Mouse (Mus musculus): ENCODE measurements around the gene Nmrk2. TPM values are rescaled to one million over a fixed set of nuclear protein-coding genes. Genes with fewer than 3 reads are reported as not detected.
A peak's percentile ranks its signal among the peaks of the same experiment; 100 is the strongest.

The Nmrk2 gene
- polyA plus RNA-seq, 1 experiment = not detected

GRCm38 (mm10) chr10:81167200-81168086 lies 34.4 kb downstream of the Nmrk2 start, which contains the start of gene Pias4:
Gene Pias4 (minus strand): TSS chr10:81167923.
- Histone ChIP-seq H3K27me3 (ENCODE audit: control insufficient read depth) (no peaks in the 10 kb centered on the region), H3K4me1 (ENCODE audit: control insufficient read depth) (peaks cover 59% of the 10 kb centered on the region), H3K4me3 (replicated peaks) (peak within 1 kb of the TSS; percentile 93), H3K9me3 (ENCODE audit: control insufficient read depth, low read length) (no peaks in the 10 kb centered on the region), H3K36me3 (ENCODE audit: control insufficient read depth) (peaks cover 33% of the 10 kb centered on the region)
- TF ChIP-seq GATA1 (IDR thresholded peaks at IDR 0.05; ENCODE audit: low read length) = no peak
- TF ChIP-seq TAL1 (IDR thresholded peaks at IDR 0.05; ENCODE audit: low read length) = no peak

GRCm38 (mm10) chr10:81165118-81165517 lies 36.7 kb downstream of the Nmrk2 start:
- Histone ChIP-seq H3K27me3 (ENCODE audit: control insufficient read depth) (no peaks in the 10 kb centered on the region), H3K9me3 (ENCODE audit: control insufficient read depth, low read length) (no peaks in the 10 kb centered on the region), H3K36me3 (ENCODE audit: control insufficient read depth) (peaks cover 56% of the 10 kb centered on the region), H3K4me1 (ENCODE audit: control insufficient read depth) (peaks cover 78% of the 10 kb centered on the region), H3K4me3 (replicated peaks) (no peak overlapping the region)
- TF ChIP-seq TAL1 (IDR thresholded peaks at IDR 0.05; ENCODE audit: low read length) = no peak
- TF ChIP-seq GATA1 (IDR thresholded peaks at IDR 0.05; ENCODE audit: low read length) = no peak

- H3K36me3 ChIP-seq (ENCODE audit: control insufficient read depth) = peaks cover 82% of the 10 kb centered on the region
- H3K9me3 ChIP-seq (ENCODE audit: control insufficient read depth, low read length) = no peaks in the 10 kb centered on the region
- peaks cover 75% of the 10 kb centered on the region for H3K4me1 ChIP-seq (ENCODE audit: control insufficient read depth)
- TF ChIP-seq TAL1 (IDR thresholded peaks at IDR 0.05; ENCODE audit: low read length) = no peak
- TF ChIP-seq GATA1 (IDR thresholded peaks at IDR 0.05; ENCODE audit: low read length) = no peak
- no peaks in the 10 kb centered on the region for H3K27me3 ChIP-seq (ENCODE audit: control insufficient read depth)
- no peak overlapping the region for H3K4me3 ChIP-seq (replicated peaks)
Measured at GRCm38 (mm10) chr10:81162318-81162652, 39.6 kb downstream of the Nmrk2 start.

- peaks cover 70% of the 10 kb centered on the region for H3K4me1 ChIP-seq (ENCODE audit: control insufficient read depth)
- no peak overlapping the region for H3K4me3 ChIP-seq (replicated peaks)
Measured at GRCm38 (mm10) chr10:81161602-81162317, 40.1 kb downstream of the Nmrk2 start.

GRCm38 (mm10) chr10:81154736-81155135 lies 47.1 kb downstream of the Nmrk2 start:
- Histone ChIP-seq H3K4me3 (replicated peaks) (no peak overlapping the region), H3K27me3 (ENCODE audit: control insufficient read depth) (no peaks in the 10 kb centered on the region), H3K4me1 (ENCODE audit: control insufficient read depth) (peaks cover 23% of the 10 kb centered on the region), H3K36me3 (ENCODE audit: control insufficient read depth) (peaks cover 97% of the 10 kb centered on the region), H3K9me3 (ENCODE audit: control insufficient read depth, low read length) (peaks cover 17% of the 10 kb centered on the region)
- no peak for TF ChIP-seq TAL1 (IDR thresholded peaks at IDR 0.05; ENCODE audit: low read length)
- TF ChIP-seq GATA1 (IDR thresholded peaks at IDR 0.05; ENCODE audit: low read length) = no peak

More at GRCm38 (mm10) chr10:81161602-81162317, 40.1 kb downstream of the Nmrk2 start:
- no peak for TF ChIP-seq GATA1 (IDR thresholded peaks at IDR 0.05; ENCODE audit: low read length)
- no peak for TF ChIP-seq TAL1 (IDR thresholded peaks at IDR 0.05; ENCODE audit: low read length)
- H3K9me3 ChIP-seq (ENCODE audit: control insufficient read depth, low read length) = no peaks in the 10 kb centered on the region
- no peaks in the 10 kb centered on the region for H3K27me3 ChIP-seq (ENCODE audit: control insufficient read depth)
- H3K36me3 ChIP-seq (ENCODE audit: control insufficient read depth) = peaks cover 87% of the 10 kb centered on the region

- no peak overlapping the region for H3K4me3 ChIP-seq (replicated peaks)
- H3K27me3 ChIP-seq (ENCODE audit: control insufficient read depth) = no peaks in the 10 kb centered on the region
- peaks cover 20% of the 10 kb centered on the region for H3K9me3 ChIP-seq (ENCODE audit: control insufficient read depth, low read length)
- peaks cover 99% of the 10 kb centered on the region for H3K36me3 ChIP-seq (ENCODE audit: control insufficient read depth)
- TF ChIP-seq GATA1 (IDR thresholded peaks at IDR 0.05; ENCODE audit: low read length) (no peak), TAL1 (IDR thresholded peaks at IDR 0.05; ENCODE audit: low read length) (no peak)
- peaks cover 23% of the 10 kb centered on the region for H3K4me1 ChIP-seq (ENCODE audit: control insufficient read depth)
Measured at GRCm38 (mm10) chr10:81154313-81154712, 47.5 kb downstream of the Nmrk2 start.

- H3K27me3 ChIP-seq (ENCODE audit: control insufficient read depth) = peaks cover 6% of the 10 kb centered on the region; the same call in 1 of the 2 replicates
- TF ChIP-seq TAL1 (IDR thresholded peaks at IDR 0.05; ENCODE audit: low read length) (no peak), GATA1 (IDR thresholded peaks at IDR 0.05; ENCODE audit: low read length) (no peak)
- H3K36me3 ChIP-seq (ENCODE audit: control insufficient read depth) = peaks cover 99% of the 10 kb centered on the region
- H3K4me1 ChIP-seq (ENCODE audit: control insufficient read depth) = peaks cover 20% of the 10 kb centered on the region
- H3K9me3 ChIP-seq (ENCODE audit: control insufficient read depth, low read length) = peaks cover 33% of the 10 kb centered on the region
- no peak overlapping the region for H3K4me3 ChIP-seq (replicated peaks)
Measured at GRCm38 (mm10) chr10:81152609-81153008, 49.2 kb downstream of the Nmrk2 start.

GRCm38 (mm10) chr10:81151261-81151660 lies 50.6 kb downstream of the Nmrk2 start:
- TF ChIP-seq TAL1 (IDR thresholded peaks at IDR 0.05; ENCODE audit: low read length) (no peak), GATA1 (IDR thresholded peaks at IDR 0.05; ENCODE audit: low read length) (no peak)
- Histone ChIP-seq H3K4me1 (ENCODE audit: control insufficient read depth) (peaks cover 29% of the 10 kb centered on the region), H3K36me3 (ENCODE audit: control insufficient read depth) (peaks cover 99% of the 10 kb centered on the region), H3K4me3 (replicated peaks) (no peak overlapping the region), H3K27me3 (ENCODE audit: control insufficient read depth) (peaks cover 6% of the 10 kb centered on the region; the same call in 1 of the 2 replicates), H3K9me3 (ENCODE audit: control insufficient read depth, low read length) (peaks cover 46% of the 10 kb centered on the region)

Other genes with a start within 250 kb of the Nmrk2 start
- gene Gng7, start 187.1 kb downstream of the Nmrk2 start, polyA plus RNA-seq (2012) = not detected in 2 replicates
- gene Diras1, start 176.4 kb downstream of the Nmrk2 start, polyA plus RNA-seq (2012) = 0.01 TPM in 1 of 2 replicates, not detected in the other
- gene Slc39a3, start 164.6 kb downstream of the Nmrk2 start, polyA plus RNA-seq (2012) = 1.5 and 1.7 TPM in 2 replicates
- 18.3 and 18.8 TPM in 2 replicates for gene Sgta, start 141.9 kb downstream of the Nmrk2 start, polyA plus RNA-seq (2012)
- gene Thop1, start 132.0 kb downstream of the Nmrk2 start, polyA plus RNA-seq (2012) = 5.2 and 5.3 TPM in 2 replicates
- 0.05 and 0.07 TPM in 2 replicates for gene Creb3l3, start 103.2 kb downstream of the Nmrk2 start, polyA plus RNA-seq (2012)
- 89.1 and 93.4 TPM in 2 replicates for gene Map2k2, start 96.1 kb downstream of the Nmrk2 start, polyA plus RNA-seq (2012)
- 42.0 and 45.8 TPM in 2 replicates for gene Zbtb7a, start 66.8 kb downstream of the Nmrk2 start, polyA plus RNA-seq (2012)
- 13.4 and 16.4 TPM in 2 replicates for gene Pias4, start 34.1 kb downstream of the Nmrk2 start, polyA plus RNA-seq (2012)
- 124 and 177 TPM in 2 replicates for gene Eef2, start 25.4 kb downstream of the Nmrk2 start, polyA plus RNA-seq (2012)
- gene Dapk3, start 19.0 kb downstream of the Nmrk2 start, polyA plus RNA-seq (2012) = 8.1 and 8.3 TPM in 2 replicates
- gene 4930442H23Rik, start 18.2 kb downstream of the Nmrk2 start, polyA plus RNA-seq (2012) = not detected in 2 replicates
- gene Atcay, start 28.8 kb upstream of the Nmrk2 start, polyA plus RNA-seq (2012) = not detected in 2 replicates
- gene Zfr2, start 31.1 kb upstream of the Nmrk2 start, polyA plus RNA-seq (2012) = not detected in 2 replicates
- 0.07 and 0.15 TPM in 2 replicates for gene Matk, start 50.9 kb upstream of the Nmrk2 start, polyA plus RNA-seq (2012)
- 43.8 and 44.0 TPM in 2 replicates for gene Mrpl54, start 64.9 kb upstream of the Nmrk2 start, polyA plus RNA-seq (2012)
- gene Apba3, start 64.9 kb upstream of the Nmrk2 start, polyA plus RNA-seq (2012) = 4.6 and 5.7 TPM in 2 replicates
- 0.01 and 0.02 TPM in 2 replicates for gene Tjp3, start 89.5 kb upstream of the Nmrk2 start, polyA plus RNA-seq (2012)
- gene Pip5k1c, start 90.9 kb upstream of the Nmrk2 start, polyA plus RNA-seq (2012) = 4.0 and 4.5 TPM in 2 replicates
- 13.2 and 13.3 TPM in 2 replicates for gene Cactin, start 119.1 kb upstream of the Nmrk2 start, polyA plus RNA-seq (2012)
- 0.04 TPM in 1 of 2 replicates, not detected in the other for gene Tbxa2r, start 126.7 kb upstream of the Nmrk2 start, polyA plus RNA-seq (2012)
- gene Gipc3, start 141.2 kb upstream of the Nmrk2 start, polyA plus RNA-seq (2012) = 0.01 TPM in 1 of 2 replicates, not detected in the other
- 52.7 and 55.8 TPM in 2 replicates for gene Hmg20b, start 148.4 kb upstream of the Nmrk2 start, polyA plus RNA-seq (2012)
- gene Mfsd12, start 155.4 kb upstream of the Nmrk2 start, polyA plus RNA-seq (2012) = 6.7 and 7.2 TPM in 2 replicates
- 3.2 and 5.6 TPM in 2 replicates for gene 4930404N11Rik, start 163.8 kb upstream of the Nmrk2 start, polyA plus RNA-seq (2012)
- 62.5 and 67.4 TPM in 2 replicates for gene Fzr1, start 176.5 kb upstream of the Nmrk2 start, polyA plus RNA-seq (2012)
- 29.2 and 34.1 TPM in 2 replicates for gene Dohh, start 182.4 kb upstream of the Nmrk2 start, polyA plus RNA-seq (2012)
- 0.08 and 0.20 TPM in 2 replicates for gene Gm48551, start 182.4 kb upstream of the Nmrk2 start, polyA plus RNA-seq (2012)
- gene Gm48552, start 187.0 kb upstream of the Nmrk2 start, polyA plus RNA-seq (2012) = 0.26 and 0.80 TPM in 2 replicates
- 0.09 TPM in 1 of 2 replicates, not detected in the other for gene Smim24, start 191.0 kb upstream of the Nmrk2 start, polyA plus RNA-seq (2012)